Mouse (Mus musculus): ENCODE measurements around the gene Myo7a.
A peak's percentile ranks its signal among the peaks of the same experiment; 100 is the strongest.

DNA sequence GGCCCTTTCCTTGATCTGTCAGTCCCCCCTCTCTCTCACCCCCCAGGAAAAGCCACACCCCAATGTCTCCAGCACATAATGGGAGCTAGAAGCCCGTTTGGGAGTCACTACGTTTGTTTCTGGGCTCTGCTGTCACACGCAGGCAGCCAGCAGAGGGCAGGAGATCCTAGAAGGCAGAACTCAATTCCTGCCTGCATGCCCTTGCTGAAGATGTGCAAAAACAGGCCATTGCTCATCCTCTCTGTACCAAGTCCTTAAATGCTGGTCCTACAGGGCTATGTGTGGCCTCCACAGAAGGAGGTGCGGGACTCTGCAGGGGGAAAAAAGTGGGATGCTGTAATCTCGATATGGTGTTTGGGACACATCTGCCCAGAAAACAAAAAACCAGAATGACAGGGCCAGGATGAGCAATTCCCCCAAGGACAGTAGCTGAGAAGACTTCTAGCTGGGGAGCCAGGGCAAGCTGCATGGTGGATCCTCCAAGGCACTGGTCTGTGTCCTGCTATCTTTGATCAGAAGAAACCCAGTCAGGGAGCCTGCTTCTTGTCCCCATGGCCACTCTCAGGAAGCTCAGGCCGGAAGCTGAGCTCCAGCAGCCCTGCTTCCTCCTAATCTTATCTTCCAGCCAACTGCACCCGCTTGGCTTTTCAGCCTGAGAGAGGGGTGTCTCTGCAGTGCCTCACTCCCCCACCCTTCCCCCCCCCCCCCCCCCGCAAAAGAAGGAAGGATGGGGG lies 36.4 kb upstream of the Myo7a start:
- TF ChIP-seq CTCF (conservative IDR thresholded peaks at IDR 0.05 in 1 of 2, IDR thresholded peaks at IDR 0.05 in 1 of 2; ENCODE audit: low read depth in 2 of 2, low read length in 2 of 2) (peak; percentile 42 to 89; a peak in 3 of 4 replicates), SIN3A (IDR thresholded peaks at IDR 0.05; ENCODE audit: low read length) (no peak), POLR2A (IDR thresholded peaks at IDR 0.05; ENCODE audit: low read depth, low read length) (no peak), MEF2A (IDR thresholded peaks at IDR 0.05; ENCODE audit: borderline replicate concordance, low read depth, low read length) (no peak), ZNF384 (IDR thresholded peaks at IDR 0.05; ENCODE audit: low read depth, low read length) (no peak), CHD2 (IDR thresholded peaks at IDR 0.05; ENCODE audit: low read length) (no peak), EP300 (IDR thresholded peaks at IDR 0.05; ENCODE audit: low read length) (no peak), USF1 (IDR thresholded peaks at IDR 0.05; ENCODE audit: low read depth, low read length) (no peak), KAT2A (IDR thresholded peaks at IDR 0.05; ENCODE audit: insufficient replicate concordance, low read length) (no peak), ZKSCAN1 (IDR thresholded peaks at IDR 0.05; ENCODE audit: borderline replicate concordance, low read depth, low read length) (no peak)

Measured in CH12.LX (cell line).